In genomic region chr2:170651483-170651882, GRCm38 (mm10) we compare ENCODE assay signal across 22 mouse cellular contexts. TPM values are rescaled to one million over a fixed set of nuclear protein-coding genes. Genes with fewer than 3 reads are reported as not detected.
DNase-seq lines count a peak whose midpoint lies in the region; ATAC-seq and TF ChIP-seq lines count a peak whose summit lies in the region.
"Had no signal": no experiment of that assay in that cellular context is flagged by ENCODE, and none has a peak within 500 bp of the region (broad histone marks: within the 10 kb centered on the region; RNA-seq: fewer than 3 reads in every experiment).

No protein-coding gene starts in this region.

- no peaks in the 10 kb centered on the region for H3K36me3 ChIP-seq in forebrain, embryonic 15.5 days
- H3K36me3 ChIP-seq in forebrain, embryonic 13.5 days (ENCODE audit: poor library complexity, severe bottlenecking), result no peaks in the 10 kb centered on the region
- H3K36me3 ChIP-seq in neural tube, embryonic 15.5 days, result no peaks in the 10 kb centered on the region
- no peaks in the 10 kb centered on the region for H3K36me3 ChIP-seq in kidney, embryonic 15.5 days
- H3K36me3 ChIP-seq: hindbrain, embryonic 13.5 days had no signal

- H3K4me2 ChIP-seq in forebrain, embryonic 15.5 days (replicated peaks), result no peak overlapping the region
- H3K4me2 ChIP-seq in forebrain, embryonic 13.5 days, result no peak overlapping the region
- H3K4me2 ChIP-seq in neural tube, embryonic 15.5 days, result no peak overlapping the region
- H3K4me2 ChIP-seq in kidney, embryonic 15.5 days, result no peak overlapping the region
- H3K4me2 ChIP-seq: hindbrain, embryonic 13.5 days had no signal

- H3K27ac ChIP-seq in forebrain, embryonic 15.5 days (replicated peaks), result peak overlapping the region; percentile 78
- no peak overlapping the region for H3K27ac ChIP-seq in forebrain, embryonic 13.5 days
- no peak overlapping the region for H3K27ac ChIP-seq in layer of hippocampus, adult 2 months
- H3K27ac ChIP-seq in neural tube, embryonic 15.5 days (replicated peaks), result no peak overlapping the region
- H3K27ac ChIP-seq in kidney, embryonic 15.5 days, result no peak overlapping the region
- H3K27ac ChIP-seq: hindbrain, embryonic 13.5 days had no signal

- WGBS in forebrain, embryonic 15.5 days, result 80% methylated on average over 1 of the region's 1 CpGs
- 89% methylated on average over 1 of the region's 1 CpGs for WGBS in forebrain, embryonic 13.5 days
- WGBS in neural tube, embryonic 15.5 days, result 82% methylated on average over 1 of the region's 1 CpGs
- 92% methylated on average over 1 of the region's 1 CpGs for WGBS in kidney, embryonic 15.5 days

- ATAC-seq in forebrain, embryonic 15.5 days (replicated peaks), result no peak
- no peak for ATAC-seq in forebrain, embryonic 13.5 days
- ATAC-seq in neural tube, embryonic 15.5 days (ENCODE audit: low FRiP score), result no peak
- no peak for ATAC-seq in kidney, embryonic 15.5 days (replicated peaks; ENCODE audit: low FRiP score)

- peak; percentile 67 for TF ChIP-seq CTCF in layer of hippocampus, adult 2 months (conservative IDR thresholded peaks at IDR 0.05)
- peak; percentile 33; the same call in 1 of the 2 replicates for TF ChIP-seq CTCF in brain, embryonic 14.5 days (IDR thresholded peaks at IDR 0.05; ENCODE audit: borderline replicate concordance, extremely low read depth, insufficient read depth, insufficient read length)

- no peak for DNase-seq in layer of hippocampus, adult 2 months (ENCODE audit: low spot score in 2 of 2)
- DNase-seq in layer of hippocampus, adult 8-10 months (ENCODE audit: low spot score in 2 of 2), result no peak
- peak; percentile 2 for DNase-seq in 3T3-L1 (ENCODE audit: low read depth, low spot score)
- no peak for DNase-seq in brain, embryonic 14.5 days (ENCODE audit: low read depth)
- DNase-seq: gastrocnemius, postnatal 25 days; kidney, adult 18-20 months; lung, adult 2 months; right cerebral cortex, postnatal 14 days; thymus, postnatal 4 days had no signal

- peaks cover 13% of the 10 kb centered on the region; the same call in 1 of the 2 replicates for H3K4me1 ChIP-seq in forebrain, embryonic 15.5 days
- peaks cover 12% of the 10 kb centered on the region for H3K4me1 ChIP-seq in forebrain, embryonic 13.5 days
- no peaks in the 10 kb centered on the region; the same call in 1 of the 2 replicates for H3K4me1 ChIP-seq in neural tube, embryonic 15.5 days
- 0 out of 2 replicates have a peak, but pooled peaks cover 5% of the 10 kb centered on the region for H3K4me1 ChIP-seq in kidney, embryonic 15.5 days

- no peak overlapping the region for H3K4me3 ChIP-seq in forebrain, embryonic 15.5 days
- no peak overlapping the region for H3K4me3 ChIP-seq in forebrain, embryonic 13.5 days
- no peak overlapping the region for H3K4me3 ChIP-seq in layer of hippocampus, adult 2 months
- no peak overlapping the region for H3K4me3 ChIP-seq in neural tube, embryonic 15.5 days (replicated peaks)
- H3K4me3 ChIP-seq in kidney, embryonic 15.5 days (replicated peaks), result no peak overlapping the region
- H3K4me3 ChIP-seq: hindbrain, embryonic 13.5 days had no signal

- H3K9me3 ChIP-seq in forebrain, embryonic 15.5 days, result no peaks in the 10 kb centered on the region
- no peaks in the 10 kb centered on the region for H3K9me3 ChIP-seq in forebrain, embryonic 13.5 days (replicated peaks)
- no peaks in the 10 kb centered on the region for H3K9me3 ChIP-seq in neural tube, embryonic 15.5 days (replicated peaks)
- no peaks in the 10 kb centered on the region for H3K9me3 ChIP-seq in kidney, embryonic 15.5 days (replicated peaks)
- H3K9me3 ChIP-seq: hindbrain, embryonic 13.5 days had no signal

- no peak for TF ChIP-seq POLR2A in brain, embryonic 14.5 days (IDR thresholded peaks at IDR 0.05; ENCODE audit: borderline replicate concordance, extremely low read depth, insufficient read depth, insufficient read length, poor library complexity, severe bottlenecking)

- no peaks in the 10 kb centered on the region for H3K27me3 ChIP-seq in forebrain, embryonic 15.5 days
- H3K27me3 ChIP-seq in forebrain, embryonic 13.5 days, result no peaks in the 10 kb centered on the region
- H3K27me3 ChIP-seq in neural tube, embryonic 15.5 days (replicated peaks), result no peaks in the 10 kb centered on the region
- no peaks in the 10 kb centered on the region for H3K27me3 ChIP-seq in kidney, embryonic 15.5 days
- H3K27me3 ChIP-seq: CH12.LX; hindbrain, embryonic 13.5 days had no signal

- no peak overlapping the region for H3K9ac ChIP-seq in forebrain, embryonic 15.5 days (replicated peaks)
- no peak overlapping the region for H3K9ac ChIP-seq in forebrain, embryonic 13.5 days
- no peak overlapping the region for H3K9ac ChIP-seq in neural tube, embryonic 15.5 days (replicated peaks)
- H3K9ac ChIP-seq in kidney, embryonic 15.5 days, result no peak overlapping the region
- H3K9ac ChIP-seq: hindbrain, embryonic 13.5 days had no signal

RNA-seq across cellular contexts. Expression of gene 4930470P17Rik, which starts 49.7 kb away (rescaled TPM):
- not detected in 2 replicates for polyA plus RNA-seq in forebrain, embryonic 15.5 days (2015; fragmentation: Nextera tagmentation; extraction: Ambion mirVana)
- not detected in 2 replicates for polyA plus RNA-seq in forebrain, embryonic 13.5 days (2015; fragmentation: Nextera tagmentation; extraction: Ambion mirVana)
- total RNA-seq in layer of hippocampus, adult 2 months (2021), result not detected
- total RNA-seq in layer of hippocampus, adult 8-10 months (2022), result not detected
- polyA plus RNA-seq in brain, embryonic 14.5 days (2012; rRNA removed), result not detected in 2 replicates
- polyA plus RNA-seq in neural tube, embryonic 15.5 days (2015; fragmentation: Nextera tagmentation; extraction: Ambion mirVana), result 0.36 TPM in 1 of 2 replicates, not detected in the other
- not detected in 2 replicates for polyA plus RNA-seq in kidney, embryonic 15.5 days (2015; fragmentation: Nextera tagmentation; extraction: Ambion mirVana)
- total RNA-seq: CH12.LX; gastrocnemius, postnatal 25 days; layer of hippocampus, postnatal 10 days; left cerebral cortex, postnatal 14 days; megakaryocyte progenitor cell, adult 5-6 weeks had no signal
- polyA plus RNA-seq: heart, postnatal 0 days; hindbrain, embryonic 13.5 days; limb, embryonic 14.5 days; lung, adult 2 months; neural tube, embryonic 11.5 days; stomach, embryonic 16.5 days had no signal
